Mouse (Mus musculus): ENCODE measurements at regions not wholly inside any gene's neighbourhood (a gene's known extent, or its start where the extent isn't known, plus 50 kb on each side); places are given as distances from the start of the nearest gene placed in this dataset.

DNA sequence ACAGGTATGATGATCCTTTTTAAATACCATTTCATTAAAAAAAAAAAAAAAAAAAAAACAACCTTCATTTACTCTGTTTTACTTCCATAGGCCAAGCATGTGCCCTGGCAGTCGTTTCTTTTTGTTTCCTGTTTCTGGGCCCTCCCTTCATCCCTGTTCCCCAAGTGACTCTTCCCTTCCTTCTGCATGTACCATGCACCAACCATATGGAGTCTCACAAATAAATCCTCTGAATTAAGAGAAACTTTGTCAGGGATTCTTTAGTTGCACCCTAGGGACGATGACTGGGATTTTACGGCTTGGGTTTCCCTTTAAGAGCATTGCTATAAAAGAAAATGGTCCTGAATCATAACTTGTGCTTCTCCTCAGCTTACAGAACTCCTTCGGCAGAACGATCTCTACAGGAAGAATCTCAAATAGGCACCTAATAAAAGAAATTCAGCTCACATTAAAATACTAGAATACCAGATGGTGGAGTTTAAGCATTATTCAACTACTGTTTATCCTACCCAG, 75.1 kb upstream of the Pja2 start:
- DNase-seq (ENCODE audit: low spot score) = no peak
- TF ChIP-seq CTCF (IDR thresholded peaks at IDR 0.05) = no peak
- Histone ChIP-seq H3K9ac (replicated peaks; ENCODE audit: low read depth) (no peak overlapping the region), H3K4me1 (ENCODE audit: insufficient read depth, low read depth, low read length) (no peaks in the 10 kb centered on the region), H3K27me3 (replicated peaks; ENCODE audit: insufficient read depth, low read length) (no peaks in the 10 kb centered on the region), H3K4me2 (replicated peaks; ENCODE audit: low read depth, low read length) (no peak overlapping the region), H3K4me3 (ENCODE audit: low read depth, low read length) (no peak overlapping the region), H3K9me3 (ENCODE audit: low read length) (no peaks in the 10 kb centered on the region), H3K27ac (ENCODE audit: low read length) (no peak overlapping the region), H3K36me3 (ENCODE audit: insufficient read depth, low read length) (no peaks in the 10 kb centered on the region)
- 70% methylated on average over 5 of the region's 5 CpGs for WGBS
- no peak for ATAC-seq

DNA sequence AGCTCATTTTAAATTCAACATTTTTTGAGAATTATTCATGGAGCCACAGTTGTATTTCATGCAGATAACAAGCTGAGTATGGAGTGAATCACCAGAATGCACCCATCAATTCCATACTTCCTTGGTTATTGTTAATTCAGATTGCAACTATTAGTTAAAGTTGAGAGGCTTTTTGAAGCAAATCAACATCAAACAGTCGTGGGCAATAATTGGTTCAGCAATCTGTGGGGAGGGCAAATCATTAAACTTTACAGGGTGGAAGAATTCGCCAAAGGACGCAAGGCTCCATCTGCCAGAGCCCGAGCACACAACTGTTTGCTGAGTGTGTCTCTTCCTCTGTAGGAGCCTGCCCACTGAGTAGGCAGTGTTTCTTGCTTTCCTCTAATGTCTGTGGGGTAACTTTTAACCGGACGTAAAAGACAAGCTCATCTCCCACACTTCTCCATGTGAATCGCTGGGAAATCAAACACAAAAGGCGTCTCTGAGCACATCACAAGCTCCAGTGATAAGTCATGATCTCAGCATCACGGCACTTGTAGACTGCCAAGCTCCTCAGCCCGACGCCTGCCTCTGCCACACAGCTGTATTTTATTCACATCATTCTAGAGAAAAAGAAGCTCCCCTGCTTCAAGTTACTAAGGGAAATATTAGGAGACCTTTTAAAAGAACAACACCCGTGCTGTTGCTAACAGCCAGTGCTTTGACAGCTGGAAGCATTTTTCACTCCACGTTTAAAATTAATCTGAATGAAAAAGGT, 75.7 kb upstream of the Pja2 start:
- Histone ChIP-seq H3K27ac (ENCODE audit: low read length) (no peak overlapping the region), H3K4me3 (ENCODE audit: low read depth, low read length) (no peak overlapping the region), H3K9me3 (ENCODE audit: low read length) (no peaks in the 10 kb centered on the region), H3K4me2 (replicated peaks; ENCODE audit: low read depth, low read length) (no peak overlapping the region), H3K36me3 (ENCODE audit: insufficient read depth, low read length) (no peaks in the 10 kb centered on the region), H3K9ac (replicated peaks; ENCODE audit: low read depth) (no peak overlapping the region), H3K27me3 (replicated peaks; ENCODE audit: insufficient read depth, low read length) (no peaks in the 10 kb centered on the region), H3K4me1 (ENCODE audit: insufficient read depth, low read depth, low read length) (no peaks in the 10 kb centered on the region)
- DNase-seq (ENCODE audit: low spot score) (no peak), ATAC-seq (no peak)
- 47% methylated on average over 13 of the region's 13 CpGs for WGBS
- TF ChIP-seq CTCF (IDR thresholded peaks at IDR 0.05) = no peak
- TF ChIP-seq EP300 (IDR thresholded peaks at IDR 0.05) = no peak

DNA sequence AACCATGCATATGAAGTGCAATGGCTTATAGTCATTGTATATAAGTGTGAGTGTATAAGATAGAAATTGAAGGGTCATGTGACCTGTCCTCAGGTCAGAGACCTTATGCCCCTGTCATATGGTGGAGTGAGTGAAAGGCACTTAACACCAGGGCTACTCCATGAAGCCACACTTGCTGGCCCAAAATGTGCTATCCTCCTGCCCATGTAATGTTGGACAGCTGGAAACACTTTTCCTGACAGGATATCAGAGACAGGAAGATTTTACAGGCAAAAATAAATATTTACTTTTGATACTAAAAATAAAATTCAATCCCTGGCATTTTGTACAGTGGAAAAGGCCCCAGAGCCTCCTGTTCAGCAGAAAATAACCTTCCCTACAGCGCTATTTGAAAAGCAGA, 94.1 kb upstream of the Pja2 start:
- Histone ChIP-seq H3K4me2 (replicated peaks; ENCODE audit: low read depth, low read length) (no peak overlapping the region), H3K9me3 (ENCODE audit: low read length) (no peaks in the 10 kb centered on the region), H3K4me1 (ENCODE audit: insufficient read depth, low read depth, low read length) (no peaks in the 10 kb centered on the region), H3K4me3 (ENCODE audit: low read depth, low read length) (no peak overlapping the region), H3K36me3 (ENCODE audit: insufficient read depth, low read length) (no peaks in the 10 kb centered on the region), H3K27ac (ENCODE audit: low read length) (no peak overlapping the region), H3K9ac (replicated peaks; ENCODE audit: low read depth) (no peak overlapping the region), H3K27me3 (replicated peaks; ENCODE audit: insufficient read depth, low read length) (no peaks in the 10 kb centered on the region)
- peak; percentile 26; the same call in 1 of the 2 replicates for ATAC-seq
- WGBS = 54% methylated on average over 1 of the region's 1 CpGs
- TF ChIP-seq EP300 (IDR thresholded peaks at IDR 0.05) (peak; percentile 57), CTCF (IDR thresholded peaks at IDR 0.05) (no peak)
- peak; percentile 37 for DNase-seq (ENCODE audit: low spot score)

DNA sequence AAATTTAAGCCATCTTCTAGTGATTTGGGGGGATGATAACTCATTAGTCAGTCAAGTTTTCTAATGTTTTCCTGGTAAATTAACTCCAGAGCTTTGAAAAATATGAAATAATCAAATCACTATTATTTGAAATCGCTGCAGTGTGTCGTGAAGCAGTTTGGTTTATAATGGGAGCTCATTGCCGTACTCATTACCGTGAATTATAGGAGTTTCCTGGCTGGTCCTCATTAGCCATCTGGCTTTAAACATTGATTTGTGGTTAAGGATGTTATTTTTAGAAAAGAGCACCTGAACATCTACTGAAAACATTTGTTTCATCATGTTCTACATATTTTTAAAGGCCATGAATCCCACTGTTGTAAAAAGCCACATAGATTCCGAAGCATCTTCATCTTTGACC, 94.8 kb upstream of the Pja2 start:
- no peak overlapping the region for H3K9ac ChIP-seq (replicated peaks; ENCODE audit: low read depth)
- 75% methylated on average over 5 of the region's 5 CpGs for WGBS

DNA sequence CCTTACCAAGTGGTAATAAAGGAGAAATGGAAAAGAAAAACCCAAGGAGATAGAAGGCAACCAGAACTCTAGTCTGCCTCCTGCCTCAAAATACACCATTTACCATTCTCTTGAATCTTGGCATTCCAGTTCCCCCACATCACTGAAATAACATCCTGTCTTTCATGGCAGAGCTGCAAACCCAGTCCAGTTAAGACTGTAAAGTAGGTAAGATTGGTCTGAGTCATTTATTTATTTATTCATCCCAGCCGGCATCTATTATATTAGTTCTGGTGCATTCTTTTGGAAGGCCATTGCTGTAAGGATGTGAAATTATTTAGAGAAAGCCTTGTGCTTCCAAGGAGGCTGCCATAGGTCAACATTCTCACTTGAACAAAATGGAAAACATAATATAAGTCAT, 107.9 kb upstream of the Pja2 start:
- Histone ChIP-seq H3K9ac (replicated peaks; ENCODE audit: low read depth) (no peak overlapping the region), H3K9me3 (ENCODE audit: low read length) (no peaks in the 10 kb centered on the region), H3K4me1 (ENCODE audit: insufficient read depth, low read depth, low read length) (no peaks in the 10 kb centered on the region), H3K4me2 (replicated peaks; ENCODE audit: low read depth, low read length) (no peak overlapping the region), H3K36me3 (ENCODE audit: insufficient read depth, low read length) (no peaks in the 10 kb centered on the region), H3K27me3 (replicated peaks; ENCODE audit: insufficient read depth, low read length) (no peaks in the 10 kb centered on the region), H3K4me3 (ENCODE audit: low read depth, low read length) (no peak overlapping the region), H3K27ac (ENCODE audit: low read length) (no peak overlapping the region)
- TF ChIP-seq CTCF (IDR thresholded peaks at IDR 0.05) (no peak), EP300 (IDR thresholded peaks at IDR 0.05) (no peak)
- 68% methylated on average over 1 of the region's 1 CpGs for WGBS
- DNase-seq (ENCODE audit: low spot score) (no peak), ATAC-seq (no peak)

More for the DNA sequence above, 94.8 kb upstream of the Pja2 start:
- DNase-seq (ENCODE audit: low spot score) (no peak), ATAC-seq (no peak)
- Histone ChIP-seq H3K27me3 (replicated peaks; ENCODE audit: insufficient read depth, low read length) (no peaks in the 10 kb centered on the region), H3K4me2 (replicated peaks; ENCODE audit: low read depth, low read length) (no peak overlapping the region), H3K4me1 (ENCODE audit: insufficient read depth, low read depth, low read length) (no peaks in the 10 kb centered on the region), H3K4me3 (ENCODE audit: low read depth, low read length) (no peak overlapping the region), H3K36me3 (ENCODE audit: insufficient read depth, low read length) (no peaks in the 10 kb centered on the region), H3K9me3 (ENCODE audit: low read length) (no peaks in the 10 kb centered on the region), H3K27ac (ENCODE audit: low read length) (no peak overlapping the region)
- TF ChIP-seq EP300 (IDR thresholded peaks at IDR 0.05) (no peak), CTCF (IDR thresholded peaks at IDR 0.05) (no peak)

DNA sequence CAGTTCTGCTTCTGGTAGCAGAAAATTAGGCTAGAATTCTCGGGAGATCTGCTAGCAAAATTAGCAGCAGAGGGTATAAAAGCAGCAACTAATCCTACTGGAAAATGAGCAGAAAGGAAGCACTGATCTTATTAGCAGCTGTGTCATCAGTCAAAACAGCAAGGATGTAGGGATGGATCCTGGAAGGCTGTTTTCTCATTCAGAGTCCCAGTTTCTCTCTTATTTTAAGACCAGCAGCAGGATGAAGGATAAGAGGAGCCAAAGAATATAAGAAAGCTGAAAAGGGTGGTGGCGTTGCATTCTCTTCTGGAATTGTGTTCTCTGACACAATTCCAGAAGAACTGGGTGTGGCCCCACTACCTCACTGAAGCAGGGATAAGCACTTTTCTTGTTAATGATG, 123.0 kb upstream of the Pja2 start:
- Histone ChIP-seq H3K4me1 (ENCODE audit: insufficient read depth, low read depth, low read length) (no peaks in the 10 kb centered on the region), H3K9me3 (ENCODE audit: low read length) (no peaks in the 10 kb centered on the region), H3K9ac (replicated peaks; ENCODE audit: low read depth) (no peak overlapping the region), H3K4me3 (ENCODE audit: low read depth, low read length) (no peak overlapping the region), H3K4me2 (replicated peaks; ENCODE audit: low read depth, low read length) (no peak overlapping the region), H3K36me3 (ENCODE audit: insufficient read depth, low read length) (no peaks in the 10 kb centered on the region), H3K27me3 (replicated peaks; ENCODE audit: insufficient read depth, low read length) (no peaks in the 10 kb centered on the region), H3K27ac (ENCODE audit: low read length) (no peak overlapping the region)
- TF ChIP-seq EP300 (IDR thresholded peaks at IDR 0.05) = no peak
- TF ChIP-seq CTCF (IDR thresholded peaks at IDR 0.05) = no peak
- DNase-seq (ENCODE audit: low spot score) = no peak
- 66% methylated on average over 2 of the region's 2 CpGs for WGBS
- ATAC-seq = no peak

Data from lung, postnatal 0 days (tissue).